Mouse (Mus musculus) pancreas, adult 10 weeks (tissue): ENCODE data around the gene Fpr3. TPM values are rescaled to one million over a fixed set of nuclear protein-coding genes. Genes with fewer than 3 reads are reported as not detected.

Experiments
- polyA plus RNA-seq: library from polyadenylated mRNA; stranded (reverse); fragments of 350-450 nt; fragmentation: Illumina TruSeq; extraction: RNeasy Lipid Tissue Mini Kit (QIAGEN cat#74804); gene quantifications from one replicate; pipeline ENCODE4 v1.2.3, GENCODE M21; 2015; ENCODE audit warnings: low read depth, low replicate concordance; ENCODE audit not compliant: insufficient read depth

Fpr3 gene
- not detected for polyA plus RNA-seq

DNA sequence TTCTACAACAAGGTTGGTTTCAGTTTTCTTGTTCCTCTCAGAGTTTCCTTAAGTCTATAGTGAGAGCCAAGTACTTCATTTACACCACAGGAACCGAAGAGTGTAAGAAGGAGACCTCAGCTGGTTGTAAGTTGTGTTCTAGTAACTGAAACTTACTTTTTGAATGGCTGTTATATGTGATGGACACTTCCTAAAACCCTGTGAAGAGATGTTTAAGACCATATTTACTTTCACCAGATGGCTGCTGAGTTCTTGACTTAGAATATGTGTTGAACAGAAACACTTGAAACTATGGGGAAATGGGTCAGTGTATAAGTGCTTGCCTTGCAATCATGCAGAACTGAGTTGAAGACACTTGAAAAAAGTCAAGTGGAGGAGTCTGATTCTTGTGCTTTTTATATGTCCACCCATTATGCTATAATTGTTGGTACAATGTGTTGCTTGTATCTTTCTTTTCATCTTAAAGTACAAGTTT lies at the start of gene Fpr3, which contains the start of gene Fpr2:
TSS of gene Fpr3 (plus strand) at position 79 of the 475 bp plus-strand sequence.
TSS of gene Fpr2 (plus strand) at position 51 of the 475 bp plus-strand sequence.

DNA sequence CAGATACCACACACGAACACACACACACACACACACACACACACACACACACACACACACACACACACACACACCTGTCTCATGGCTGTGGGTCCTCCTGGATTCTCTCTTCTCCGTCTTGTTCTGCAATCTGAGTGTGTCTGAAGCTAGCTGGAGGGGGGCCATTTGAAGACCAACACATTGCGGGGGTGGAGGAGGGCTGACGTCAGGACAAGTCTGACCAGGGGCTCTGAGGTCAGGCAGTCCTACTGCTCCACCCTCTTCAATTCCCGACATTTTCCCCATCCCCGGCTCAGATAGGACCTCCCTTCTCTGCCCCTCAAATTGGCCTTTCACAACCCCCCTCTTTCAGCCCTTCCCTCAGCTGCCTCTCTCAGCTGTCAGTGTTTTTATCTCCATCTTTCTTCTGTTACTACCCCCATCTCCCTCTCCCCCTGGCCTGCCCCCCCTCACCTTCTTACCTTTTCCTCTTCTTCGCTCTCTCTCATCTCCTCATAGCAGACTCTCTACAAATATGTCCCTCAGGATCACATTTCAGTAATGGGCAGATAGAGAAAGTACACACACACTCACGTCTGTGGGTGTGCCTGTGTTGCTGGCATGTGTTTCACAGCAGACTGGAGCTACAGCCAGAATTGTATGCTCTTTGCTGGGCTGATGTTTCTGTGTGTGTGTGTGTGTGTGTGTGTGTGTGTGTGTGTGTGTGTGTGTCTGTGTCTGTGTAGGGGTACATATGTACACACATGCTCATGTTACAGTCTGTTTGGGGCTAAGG lies 32.4 kb upstream of the Fpr3 start, which contains the start of gene Has1:
TSS of gene Has1 (minus strand) at position 142 of the 775 bp plus-strand sequence.

DNA sequence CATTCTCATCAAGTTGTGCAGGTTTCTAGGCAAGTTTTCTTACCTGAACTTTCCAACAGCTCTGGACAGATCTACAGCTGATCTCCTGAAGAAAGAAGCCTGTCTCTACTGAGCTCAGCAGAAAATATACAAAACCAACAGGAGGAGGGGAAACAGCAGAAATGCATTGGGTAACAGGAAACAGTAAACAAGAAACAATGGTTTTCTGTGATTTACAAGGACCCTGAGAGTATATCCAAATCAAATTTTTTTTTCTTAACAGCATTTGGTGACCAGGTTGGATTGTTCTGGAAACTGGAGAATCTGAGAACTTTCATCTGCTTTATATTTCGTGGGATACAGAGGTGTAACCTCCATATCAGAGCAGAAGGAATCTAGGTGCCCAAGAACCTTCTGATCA lies 3.8 kb upstream of the Fpr3 start, which contains the start of gene Fpr1:
TSS of gene Fpr1 (minus strand) at position 101 of the 400 bp plus-strand sequence.

Other genes with a start within 250 kb of the Fpr3 start
- not detected for gene Vmn2r90, start 184.1 kb upstream of the Fpr3 start, polyA plus RNA-seq
- gene Spaca6, start 60.7 kb upstream of the Fpr3 start, polyA plus RNA-seq: 21.4 TPM
- gene Has1, start 32.6 kb upstream of the Fpr3 start, polyA plus RNA-seq: 1.0 TPM
- not detected for gene Fpr1, start 3.9 kb upstream of the Fpr3 start, polyA plus RNA-seq
- not detected for gene Fpr2, start within 50 bp of the Fpr3 start, polyA plus RNA-seq
- gene Fpr-rs4, start 133.9 kb downstream of the Fpr3 start, polyA plus RNA-seq: not detected
- gene Vmn2r124, start 161.6 kb downstream of the Fpr3 start, polyA plus RNA-seq: not detected
- not detected for gene Vmn2r91, start 197.2 kb downstream of the Fpr3 start, polyA plus RNA-seq